Mouse (Mus musculus): ENCODE measurements around the gene Prr22.

Gene Prr22

DNA sequence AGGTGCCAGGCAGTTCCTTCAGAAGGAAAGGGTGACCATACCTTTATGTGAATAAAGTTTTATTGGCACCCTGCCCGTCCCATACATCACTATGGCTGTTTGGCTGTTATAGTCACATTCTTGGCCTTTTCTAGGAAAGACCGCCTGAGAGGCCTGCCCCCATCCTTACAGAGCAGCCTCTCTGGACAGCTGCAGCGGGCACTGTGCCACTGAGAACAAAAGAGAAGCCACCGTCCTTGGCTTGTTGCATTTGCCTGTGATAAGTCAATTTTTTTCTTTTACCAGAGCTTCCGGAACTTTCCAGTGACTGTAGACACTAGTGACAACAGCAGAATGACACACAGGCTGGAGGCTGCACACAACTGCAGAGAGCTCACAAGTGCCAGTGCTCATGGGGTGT is 34.9 kb downstream of the Prr22 start:
- in situ Hi-C loops (cut with MboI, MseI), result loop anchor here in 1 of 2 experiments (5.0 kb wide), 1 partner anchor 42 kb away; no protein-coding TSS in a partner anchor

DNA sequence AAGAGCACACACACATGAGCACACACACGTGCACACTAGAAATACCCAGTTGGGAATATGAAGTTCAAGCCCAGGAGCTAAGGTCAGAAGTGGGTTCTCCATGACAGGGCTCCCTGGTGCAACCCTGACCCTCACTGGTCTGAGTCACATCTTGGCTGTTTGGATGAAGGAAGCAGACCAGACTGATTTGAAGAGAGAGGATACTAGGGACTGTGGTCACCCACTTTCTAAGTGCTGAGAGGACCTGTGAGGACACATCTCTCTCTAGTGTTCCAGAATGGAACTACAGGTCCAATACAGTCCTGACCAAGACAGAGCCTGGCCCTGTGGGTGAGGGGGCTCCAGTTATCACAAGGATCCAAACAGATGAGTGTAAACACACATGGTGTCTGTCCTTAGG is 35.7 kb downstream of the Prr22 start:
- in situ Hi-C loops (cut with MboI, MseI), result loop anchor here in 1 of 2 experiments (5.0 kb wide), 1 partner anchor 42 kb away; no protein-coding TSS in a partner anchor

DNA sequence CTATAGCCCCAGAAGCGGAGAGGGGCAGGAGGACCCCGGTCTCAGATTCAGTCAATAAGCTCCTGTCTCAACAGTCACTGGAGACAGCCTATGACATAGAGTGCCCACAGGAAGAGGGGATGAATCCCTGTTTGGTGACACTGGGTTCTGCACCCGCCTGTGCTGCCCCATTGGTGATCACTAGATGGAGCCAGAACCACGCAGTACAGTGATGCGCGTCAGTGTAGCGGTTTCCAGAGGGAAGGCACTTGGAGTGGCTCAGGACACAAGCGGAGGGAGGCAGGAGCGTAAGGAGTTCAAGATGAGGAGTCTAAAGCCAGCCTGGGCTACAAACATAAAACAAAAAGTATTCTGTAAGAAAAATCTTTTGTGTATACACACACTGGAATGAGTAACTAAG is 38.5 kb downstream of the Prr22 start:
- in situ Hi-C loops (cut with MboI, MseI), result loop anchor here in 1 of 2 experiments (5.0 kb wide), 1 partner anchor 39 kb away; no protein-coding TSS in a partner anchor

DNA sequence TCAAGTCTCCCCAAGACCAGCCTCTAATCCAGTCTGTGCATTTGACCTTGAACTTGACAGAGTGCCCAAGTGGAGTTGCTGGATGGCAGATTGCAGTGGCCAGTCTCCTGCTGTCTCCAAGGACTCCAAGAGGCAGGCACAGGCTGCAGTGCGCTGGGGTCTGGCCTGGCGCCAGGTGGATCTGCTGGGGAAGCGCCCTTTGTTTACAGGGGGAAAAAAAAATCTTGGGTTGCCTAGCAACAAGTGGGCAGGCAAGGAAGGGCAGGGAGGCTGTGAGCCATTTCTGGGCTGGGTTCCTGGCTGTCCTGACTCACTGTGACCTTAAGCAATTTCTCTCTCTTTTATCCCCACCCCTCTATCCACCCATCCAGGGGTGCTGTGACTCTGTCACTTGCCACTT is 40.2 kb downstream of the Prr22 start:
- in situ Hi-C loops (cut with MboI, MseI), result no loop called here

DNA sequence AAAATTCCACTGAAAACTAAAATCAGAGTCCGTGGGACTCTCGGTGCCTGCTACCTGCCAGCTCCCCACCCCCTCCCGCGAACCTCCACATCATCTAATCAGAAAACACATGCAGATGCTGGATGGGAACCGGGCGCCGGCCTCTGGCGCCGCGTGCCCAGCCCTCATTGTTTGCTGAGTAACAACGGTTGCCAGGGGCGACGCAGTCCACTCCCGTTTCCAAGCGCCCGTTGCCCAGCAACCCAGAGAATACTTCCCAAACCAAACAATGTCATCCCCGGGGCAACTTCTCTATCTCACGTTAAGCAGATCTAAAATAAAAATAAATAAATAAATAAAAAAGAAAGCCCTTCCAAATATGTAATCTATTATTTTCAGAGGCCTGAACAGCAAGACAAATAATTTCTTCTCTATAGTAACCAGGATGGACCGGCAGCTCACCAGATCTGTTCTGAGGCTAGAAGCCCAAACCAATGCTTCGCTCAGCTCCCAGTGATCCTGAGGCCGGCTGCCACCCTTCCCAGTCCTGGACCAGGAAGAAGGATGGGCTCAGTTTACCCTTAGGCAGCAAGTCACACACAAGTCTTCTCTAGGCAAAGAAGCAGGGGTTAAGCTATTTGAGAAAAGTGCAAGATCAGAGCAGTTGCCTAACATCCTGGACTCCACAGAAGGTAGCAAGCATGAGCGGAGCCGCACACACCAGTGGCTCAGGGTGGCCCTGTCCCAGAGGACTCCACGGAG is 44.4 kb downstream of the Prr22 start:
- in situ Hi-C loops (cut with MboI, MseI), result no loop called here

DNA sequence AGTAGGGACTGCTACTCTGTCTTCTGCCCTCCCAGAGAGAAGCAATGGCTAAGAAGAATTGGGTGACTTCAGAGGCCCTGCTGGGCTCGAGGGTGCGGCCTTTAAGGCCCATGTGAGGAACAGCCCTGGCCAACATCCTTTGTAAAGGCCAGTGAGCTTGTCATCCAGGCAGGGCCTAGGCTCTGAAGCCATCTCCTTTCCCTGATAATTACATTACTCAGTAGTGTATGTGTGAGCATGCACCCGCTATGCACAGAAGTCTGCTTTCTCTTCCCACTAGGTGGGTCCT is 45.0 kb downstream of the Prr22 start:
- in situ Hi-C loops (cut with MboI, MseI), result no loop called here

DNA sequence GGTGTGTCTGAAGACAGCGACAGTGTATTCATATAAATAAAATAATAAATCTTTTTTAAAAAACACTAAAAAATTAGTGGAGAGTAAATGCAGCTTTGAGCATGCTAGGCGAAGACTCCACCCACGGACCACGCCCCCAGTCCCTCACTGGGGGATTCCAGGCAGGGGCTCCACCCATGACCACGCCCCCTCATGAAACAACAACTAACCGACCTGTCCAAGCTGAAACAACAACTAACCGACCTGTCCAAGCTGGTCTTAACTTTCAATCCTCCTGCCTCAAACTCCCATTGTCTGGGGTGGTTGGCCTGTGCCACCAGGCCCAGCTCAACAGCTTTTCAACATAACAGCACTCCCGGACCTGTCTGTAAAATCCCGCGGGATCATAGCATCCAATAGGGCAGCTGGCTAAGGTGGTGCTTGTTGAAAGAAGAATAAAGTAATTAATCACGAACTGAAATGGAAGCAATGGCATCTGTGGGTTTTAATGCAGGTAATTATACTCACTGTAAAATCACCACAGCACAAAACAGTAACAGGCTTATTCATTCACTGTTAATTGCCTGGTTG is 48.1 kb downstream of the Prr22 start:
- in situ Hi-C loops (cut with MboI, MseI), result no loop called here

DNA sequence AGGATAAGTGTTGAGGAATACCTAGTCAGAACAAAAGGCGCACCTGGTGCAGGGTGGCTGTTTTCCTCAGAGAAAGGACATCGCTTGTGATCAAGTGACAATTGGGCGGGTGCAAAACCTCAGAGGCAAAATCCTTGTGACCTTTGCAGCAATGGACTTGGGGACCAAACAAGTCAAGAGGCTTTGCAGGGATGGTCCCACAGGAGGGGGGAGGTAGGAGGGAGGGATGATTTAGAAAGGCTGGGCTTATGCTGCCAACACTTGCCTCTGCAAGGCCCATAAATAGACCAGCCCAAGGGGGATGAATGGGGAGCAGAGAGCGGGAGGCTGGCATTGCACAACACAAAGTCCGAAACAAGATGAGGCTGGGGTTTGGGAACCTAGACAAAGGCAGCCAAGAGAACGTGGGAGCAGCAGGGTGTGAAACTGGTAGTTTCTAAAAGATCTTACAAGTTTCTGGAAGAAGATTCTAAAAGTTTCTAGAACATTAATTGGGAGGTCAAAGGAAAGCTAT is 49.0 kb downstream of the Prr22 start:
- in situ Hi-C loops (cut with MboI, MseI), result no loop called here

DNA sequence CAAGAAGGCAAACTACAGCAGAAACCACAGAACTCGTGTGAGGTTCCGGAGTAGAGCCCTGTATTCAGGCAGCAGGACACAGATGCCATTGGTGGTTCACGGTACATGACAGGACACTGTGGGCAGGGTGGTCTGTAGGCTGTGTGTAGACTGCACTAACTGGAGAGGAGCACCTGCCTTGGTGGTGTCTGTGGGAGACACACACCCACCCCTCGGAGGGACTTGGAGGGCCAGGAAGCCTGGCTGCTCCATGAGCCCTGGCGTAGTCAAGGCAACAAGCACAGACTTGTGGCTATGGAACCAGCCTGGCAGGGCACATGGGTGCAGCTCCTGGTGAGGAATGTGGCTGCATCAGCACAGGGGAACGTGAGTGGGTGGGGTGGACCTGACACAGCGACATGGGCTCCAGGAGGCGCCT is 49.7 kb downstream of the Prr22 start:
- in situ Hi-C loops (cut with MboI, MseI), result no loop called here
